Mouse (Mus musculus) cerebellum, adult 2 months (tissue): ENCODE data around the gene Actb. TPM values are rescaled to one million over a fixed set of nuclear protein-coding genes. Genes with fewer than 3 reads are reported as not detected.

Source experiments
- DNase-seq, 2 experiments: peaks; one replicate each; pipeline ENCODE4 v3.0.0; 2021
- H3K27ac ChIP-seq: fragments of 200-500 bp; 2 replicates; pipeline ENCODE4 v1.5.1; 2012; ENCODE audit warnings: low read length, control low read depth, inconsistent platforms; ENCODE audit not compliant: insufficient read depth
- H3K27me3 ChIP-seq: fragments of 200-500 bp; 2 replicates; pipeline ENCODE4 v1.6.1; 2012; ENCODE audit warnings: inconsistent platforms, mild to moderate bottlenecking, low read length, moderate library complexity; ENCODE audit not compliant: control insufficient read depth, insufficient read depth
- H3K4me1 ChIP-seq: fragments of 200-500 bp; 2 replicates; pipeline ENCODE4 v1.6.1; 2011; ENCODE audit warnings: low read length; ENCODE audit not compliant: control insufficient read depth, insufficient read depth
- H3K4me3 ChIP-seq: fragments of 200-500 bp; replicated peaks from 2 replicates; pipeline ENCODE3; 2011; ENCODE audit warnings: mild to moderate bottlenecking, low read depth, low read length, control low read depth; ENCODE audit not compliant: insufficient read depth
- CTCF ChIP-seq: fragments of 200-500 bp; IDR thresholded peaks from 2 replicates; pipeline ENCODE4 v1.5.1; 2011; ENCODE audit warnings: low read depth, mild to moderate bottlenecking, control low read depth, low read length, moderate library complexity, borderline replicate concordance; ENCODE audit not compliant: insufficient read depth
- POLR2A ChIP-seq: fragments of 200-500 bp; IDR thresholded peaks from 2 replicates; pipeline ENCODE4 v1.6.1; 2011; ENCODE audit warnings: low read length, control low read depth, borderline replicate concordance; ENCODE audit not compliant: insufficient read depth
- WGBS: fragments of 180-500 bp; shearing (Covaris S2); methylation state at CpG from one replicate; pipeline ENCODE4 v1.1.7; 2018; 5-methylcytosine and 5-hydroxymethylcytosine counted together
- polyA plus RNA-seq: library from polyadenylated mRNA; depleted of rRNA; stranded (reverse); fragments of >200 nt; gene quantifications from 2 replicates; pipeline ENCODE4 v1.2.3, GENCODE M21; 2012

The Actb gene
- polyA plus RNA-seq, 1 experiment = 2,149 TPM

DNA sequence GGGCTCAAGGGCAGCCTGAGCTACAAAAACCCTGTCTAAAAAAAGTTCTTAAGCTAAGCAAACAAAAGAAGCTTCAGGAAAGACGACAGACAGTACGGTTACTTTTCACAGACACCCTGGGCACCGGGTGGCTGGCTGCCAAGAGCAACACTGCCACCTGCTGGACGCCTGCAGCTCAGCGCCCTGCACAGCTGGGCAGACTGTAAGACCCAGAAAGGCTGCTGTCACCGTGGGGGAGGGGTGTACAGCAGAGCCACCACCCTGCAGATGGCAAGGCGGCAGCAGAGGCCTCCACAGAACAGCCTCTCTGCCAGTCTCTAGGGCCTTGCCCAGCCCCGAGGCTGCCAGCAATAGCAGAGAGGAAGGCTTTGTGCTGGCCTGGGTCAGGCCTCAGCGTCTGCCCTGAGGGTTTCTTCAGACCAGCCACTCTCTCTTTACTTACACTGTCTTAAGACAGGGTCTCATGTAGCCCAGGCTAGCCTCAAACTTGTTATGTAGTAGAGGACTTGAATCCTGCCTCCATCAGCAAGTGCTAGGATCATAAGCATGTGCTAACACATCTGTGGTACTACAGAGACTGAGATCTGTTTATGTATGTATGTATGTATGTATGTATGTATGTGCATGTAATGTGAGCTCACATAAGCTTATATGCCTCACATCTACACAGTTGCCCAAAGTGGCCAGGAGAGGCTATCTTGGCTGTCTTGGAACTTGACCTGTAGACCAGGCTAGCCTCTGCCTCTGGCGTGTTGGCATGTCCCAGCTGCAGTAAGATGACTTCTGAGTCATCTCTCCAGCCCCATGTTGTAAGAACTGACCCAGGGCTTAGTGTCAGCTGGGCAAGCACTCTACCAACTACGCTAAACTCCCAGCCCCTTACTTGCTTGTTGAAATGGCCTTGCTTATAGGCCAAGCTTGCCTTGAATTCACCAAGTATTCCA, 28.9 kb downstream of the Actb start:
- H3K4me3 ChIP-seq = no peak overlapping the region
- WGBS = 25% methylated on average over 11 of the region's 11 CpGs
- H3K4me1 ChIP-seq = peaks cover 25% of the 10 kb centered on the region
- peak; percentile 76 to 86 for DNase-seq
- no peaks in the 10 kb centered on the region for H3K27me3 ChIP-seq
- no peak overlapping the region for H3K27ac ChIP-seq
- TF ChIP-seq CTCF = peak; percentile 87
- TF ChIP-seq POLR2A = no peak

GRCm38 (mm10) chr5:142876896-142877295, 29.7 kb downstream of the Actb start:
- WGBS = 53% methylated on average over 5 of the region's 5 CpGs
- no peak for TF ChIP-seq POLR2A
- TF ChIP-seq CTCF = no peak
- H3K4me1 ChIP-seq = peaks cover 24% of the 10 kb centered on the region
- DNase-seq = no peak
- H3K27ac ChIP-seq = no peak overlapping the region
- H3K4me3 ChIP-seq = no peak overlapping the region
- no peaks in the 10 kb centered on the region for H3K27me3 ChIP-seq

DNA sequence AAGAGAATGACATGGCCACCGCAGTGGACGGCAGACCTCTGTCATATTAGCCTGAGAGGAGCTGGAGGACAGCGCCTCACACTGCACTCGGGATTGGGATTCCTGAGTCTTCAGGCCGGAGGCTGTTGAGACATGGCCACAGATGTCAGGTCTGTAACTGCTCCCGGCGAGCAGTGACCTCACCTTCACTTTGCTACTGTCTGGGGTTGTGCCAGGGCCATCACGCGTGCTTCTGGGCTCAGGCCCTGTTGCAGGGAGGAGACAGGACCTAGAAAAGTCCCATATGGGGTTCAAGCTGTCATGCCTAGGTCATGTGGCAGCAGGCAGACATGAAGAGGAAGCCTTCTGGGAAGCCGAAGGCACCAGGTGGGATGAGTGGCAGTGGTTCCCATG, 31.0 kb downstream of the Actb start:
- no peak for TF ChIP-seq POLR2A
- TF ChIP-seq CTCF = no peak
- H3K4me1 ChIP-seq = peaks cover 16% of the 10 kb centered on the region
- WGBS = 37% methylated on average over 10 of the region's 10 CpGs

GRCm38 (mm10) chr5:142874791-142875512, 31.6 kb downstream of the Actb start:
- H3K4me3 ChIP-seq = no peak overlapping the region
- H3K4me1 ChIP-seq = peaks cover 10% of the 10 kb centered on the region
- 57% methylated on average over 13 of the region's 13 CpGs for WGBS
- H3K27ac ChIP-seq = no peak overlapping the region
- H3K27me3 ChIP-seq = no peaks in the 10 kb centered on the region
- TF ChIP-seq POLR2A = no peak
- no peak; the same call in 1 of the 2 replicates for TF ChIP-seq CTCF
- DNase-seq = no peak

More for the DNA sequence above, 31.0 kb downstream of the Actb start:
- no peaks in the 10 kb centered on the region for H3K27me3 ChIP-seq
- no peak overlapping the region for H3K4me3 ChIP-seq
- H3K27ac ChIP-seq = no peak overlapping the region
- DNase-seq = no peak

- TF ChIP-seq POLR2A (no peak), CTCF (no peak)
- no peak for DNase-seq
- Histone ChIP-seq H3K27me3 (no peaks in the 10 kb centered on the region), H3K27ac (no peak overlapping the region), H3K4me1 (peaks cover 4% of the 10 kb centered on the region; the same call in 1 of the 2 replicates), H3K4me3 (no peak overlapping the region)
- WGBS = 97% methylated on average over 7 of the region's 7 CpGs
Observed at GRCm38 (mm10) chr5:142873718-142874117, 32.8 kb downstream of the Actb start.

- H3K27me3 ChIP-seq = no peaks in the 10 kb centered on the region
- TF ChIP-seq POLR2A = no peak
- no peak for TF ChIP-seq CTCF
Observed at GRCm38 (mm10) chr5:142871765-142872164, 34.8 kb downstream of the Actb start.

DNA sequence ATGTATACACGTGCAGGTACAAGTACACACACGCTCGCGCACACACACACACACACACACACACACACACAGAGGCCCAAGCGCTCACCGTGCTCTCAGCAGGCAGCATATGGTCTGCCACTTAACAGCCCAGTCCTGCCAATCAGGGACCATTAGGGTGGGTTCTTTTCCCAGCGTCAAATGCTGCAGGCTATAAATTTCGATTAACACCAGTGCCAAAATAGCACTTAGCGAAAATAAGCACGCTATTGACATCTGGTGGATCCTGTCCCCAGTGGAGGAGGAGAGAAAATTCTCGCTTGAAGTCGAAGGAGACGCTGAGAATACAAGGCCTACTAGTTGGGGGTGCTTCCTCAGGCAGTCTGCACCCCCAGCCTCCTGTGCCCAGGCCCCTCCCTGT, 37.1 kb downstream of the Actb start:
- TF ChIP-seq POLR2A = no peak
- TF ChIP-seq CTCF = no peak
- no peak for DNase-seq
- 50% methylated on average over 13 of the region's 13 CpGs for WGBS
- Histone ChIP-seq H3K4me1 (no peaks in the 10 kb centered on the region), H3K27ac (no peak overlapping the region), H3K27me3 (no peaks in the 10 kb centered on the region), H3K4me3 (no peak overlapping the region)

More at GRCm38 (mm10) chr5:142871765-142872164, 34.8 kb downstream of the Actb start:
- H3K4me1 ChIP-seq = no peaks in the 10 kb centered on the region
- no peak overlapping the region for H3K4me3 ChIP-seq
- 66% methylated on average over 12 of the region's 12 CpGs for whole genome bisulfite sequencing
- DNase-seq = no peak
- H3K27ac ChIP-seq = no peak overlapping the region
